Mouse (Mus musculus) stomach, embryonic 14.5 days (tissue): ENCODE data around the gene Hpn. TPM values are rescaled to one million over a fixed set of nuclear protein-coding genes. Genes with fewer than 3 reads are reported as not detected.

Experiments used
- ATAC-seq: fragments of 200-750 bp; cut with Nextera tagmentation; 2 replicates; pipeline ENCODE4 v1.8.0; 2017; ENCODE audit warnings: low read depth, moderate TSS enrichment; ENCODE audit not compliant: insufficient number of reproducible peaks, insufficient read depth, low FRiP score
- H3K27ac ChIP-seq: fragments of 300-500 bp; sonication (generic); 2 replicates; pipeline ENCODE4 v1.5.1; 2014; ENCODE audit warnings: mild to moderate bottlenecking, low read length, moderate library complexity, mixed read lengths
- H3K27me3 ChIP-seq: fragments of 300-500 bp; sonication (generic); 2 replicates; pipeline ENCODE4 v1.6.1; 2014; ENCODE audit warnings: low read length, control low read depth, mixed read lengths; ENCODE audit not compliant: control insufficient read depth, insufficient read depth
- H3K36me3 ChIP-seq: fragments of 300-500 bp; sonication (generic); 2 replicates; pipeline ENCODE4 v1.6.1; 2014; ENCODE audit warnings: mild to moderate bottlenecking, control low read depth, low read length, moderate library complexity, mixed read lengths; ENCODE audit not compliant: control insufficient read depth, insufficient read depth
- H3K4me1 ChIP-seq: fragments of 300-500 bp; sonication (generic); 2 replicates; pipeline ENCODE4 v1.6.1; 2014; ENCODE audit warnings: low read length, control low read depth, mixed read lengths; ENCODE audit not compliant: control insufficient read depth, insufficient read depth
- H3K4me2 ChIP-seq: fragments of 300-500 bp; sonication (generic); replicated peaks from 2 replicates; pipeline ENCODE4 v1.6.1; 2014; ENCODE audit warnings: low read depth, low read length, control low read depth
- H3K4me3 ChIP-seq: fragments of 300-500 bp; sonication (generic); 2 replicates; pipeline ENCODE4 v1.5.1; 2014; ENCODE audit warnings: low read depth, low read length, control low read depth
- H3K9ac ChIP-seq: fragments of 300-500 bp; sonication (generic); replicated peaks from 2 replicates; pipeline ENCODE4 v1.6.1; 2014; ENCODE audit warnings: low read depth, mild to moderate bottlenecking, control low read depth, low read length, moderate library complexity, mixed read lengths
- H3K9me3 ChIP-seq: fragments of 300-500 bp; sonication (generic); 2 replicates; pipeline ENCODE4 v1.6.1; 2016; ENCODE audit warnings: low read depth, low read length, control low read depth; ENCODE audit not compliant: control insufficient read depth
- WGBS: fragments of 180-500 bp; shearing (Covaris S2); extraction: QIAGEN DNeasy Blood & Tissue Kit; methylation state at CpG from one replicate; pipeline ENCODE4 v1.1.7; 2014; 5-methylcytosine and 5-hydroxymethylcytosine counted together
- polyA plus RNA-seq: library from polyadenylated mRNA; unstranded; fragments of >200 nt; fragmentation: Nextera tagmentation; extraction: Ambion mirVana; gene quantifications from 2 replicates; pipeline ENCODE4 v1.2.1, GENCODE M21; 2014

Gene Hpn
- polyA plus RNA-seq, 1 experiment from 2014 or later = 23.0 TPM

- H3K4me2 ChIP-seq = no peak overlapping the region
- peaks cover 10% of the 10 kb centered on the region; the same call in 1 of the 2 replicates for H3K4me1 ChIP-seq
- no peaks in the 10 kb centered on the region for H3K36me3 ChIP-seq
- H3K27me3 ChIP-seq = no peaks in the 10 kb centered on the region
- no peak for ATAC-seq
- 41% methylated on average over 4 of the region's 4 CpGs for WGBS
- no peak overlapping the region for H3K27ac ChIP-seq
- H3K4me3 ChIP-seq = no peak overlapping the region
- H3K9ac ChIP-seq = no peak overlapping the region
- no peaks in the 10 kb centered on the region for H3K9me3 ChIP-seq
Measured at GRCm38 (mm10) chr7:31112036-31112435, 3.1 kb downstream of the Hpn start.

GRCm38 (mm10) chr7:31110861-31111385 lies 4.2 kb downstream of the Hpn start:
- Histone ChIP-seq H3K27ac (no peak overlapping the region), H3K4me1 (peaks cover 10% of the 10 kb centered on the region; the same call in 1 of the 2 replicates), H3K27me3 (no peaks in the 10 kb centered on the region), H3K4me2 (no peak overlapping the region), H3K9ac (no peak overlapping the region), H3K36me3 (no peaks in the 10 kb centered on the region), H3K4me3 (no peak overlapping the region), H3K9me3 (no peaks in the 10 kb centered on the region)
- 76% methylated on average over 15 of the region's 15 CpGs for WGBS
- ATAC-seq = no peak

GRCm38 (mm10) chr7:31109796-31110195 lies 5.3 kb downstream of the Hpn start:
- ATAC-seq = no peak

GRCm38 (mm10) chr7:31109091-31109490 lies 6.0 kb downstream of the Hpn start:
- no peak overlapping the region for H3K9ac ChIP-seq
- H3K36me3 ChIP-seq = no peaks in the 10 kb centered on the region
- no peak overlapping the region for H3K4me2 ChIP-seq
- H3K9me3 ChIP-seq = no peaks in the 10 kb centered on the region
- no peak overlapping the region for H3K4me3 ChIP-seq
- no peaks in the 10 kb centered on the region for H3K27me3 ChIP-seq
- WGBS = 41% methylated on average over 6 of the region's 7 CpGs
- no peak overlapping the region for H3K27ac ChIP-seq
- ATAC-seq = no peak
- H3K4me1 ChIP-seq = peaks cover 4% of the 10 kb centered on the region; the same call in 1 of the 2 replicates

More at GRCm38 (mm10) chr7:31109796-31110195, 5.3 kb downstream of the Hpn start:
- H3K4me2 ChIP-seq = no peak overlapping the region
- H3K4me3 ChIP-seq = no peak overlapping the region
- peaks cover 4% of the 10 kb centered on the region; the same call in 1 of the 2 replicates for H3K4me1 ChIP-seq
- no peak overlapping the region for H3K9ac ChIP-seq
- 93% methylated on average over 5 of the region's 5 CpGs for WGBS
- H3K27me3 ChIP-seq = no peaks in the 10 kb centered on the region
- no peaks in the 10 kb centered on the region for H3K9me3 ChIP-seq
- no peaks in the 10 kb centered on the region for H3K36me3 ChIP-seq
- H3K27ac ChIP-seq = no peak overlapping the region

GRCm38 (mm10) chr7:31107781-31108180 lies 7.3 kb downstream of the Hpn start:
- Histone ChIP-seq H3K9ac (no peak overlapping the region), H3K27ac (no peak overlapping the region), H3K9me3 (no peaks in the 10 kb centered on the region), H3K4me2 (no peak overlapping the region), H3K36me3 (no peaks in the 10 kb centered on the region), H3K4me3 (no peak overlapping the region), H3K27me3 (no peaks in the 10 kb centered on the region), H3K4me1 (peaks cover 4% of the 10 kb centered on the region; the same call in 1 of the 2 replicates)
- WGBS = 89% methylated on average over 11 of the region's 11 CpGs
- ATAC-seq = no peak

GRCm38 (mm10) chr7:31106166-31106565 lies 8.9 kb downstream of the Hpn start:
- Histone ChIP-seq H3K9me3 (no peaks in the 10 kb centered on the region), H3K27me3 (no peaks in the 10 kb centered on the region), H3K36me3 (no peaks in the 10 kb centered on the region), H3K9ac (no peak overlapping the region), H3K27ac (no peak overlapping the region), H3K4me1 (peaks cover 2% of the 10 kb centered on the region; the same call in 1 of the 2 replicates), H3K4me3 (no peak overlapping the region), H3K4me2 (no peak overlapping the region)
- 50% methylated on average over 3 of the region's 3 CpGs for WGBS
- ATAC-seq = no peak

- H3K27ac ChIP-seq = no peak overlapping the region
- no peaks in the 10 kb centered on the region for H3K36me3 ChIP-seq
- H3K27me3 ChIP-seq = no peaks in the 10 kb centered on the region
- H3K4me2 ChIP-seq = no peak overlapping the region
- ATAC-seq = no peak
- H3K4me1 ChIP-seq = no peaks in the 10 kb centered on the region
- 48% methylated on average over 15 of the region's 15 CpGs for WGBS
- no peak overlapping the region for H3K4me3 ChIP-seq
- H3K9me3 ChIP-seq = no peaks in the 10 kb centered on the region
- H3K9ac ChIP-seq = no peak overlapping the region
Measured at GRCm38 (mm10) chr7:31105061-31105768, 9.9 kb downstream of the Hpn start.

- Histone ChIP-seq H3K36me3 (no peaks in the 10 kb centered on the region), H3K9ac (no peak overlapping the region), H3K27ac (no peak overlapping the region), H3K9me3 (no peaks in the 10 kb centered on the region), H3K4me2 (no peak overlapping the region), H3K4me3 (no peak overlapping the region), H3K4me1 (no peaks in the 10 kb centered on the region), H3K27me3 (no peaks in the 10 kb centered on the region)
- ATAC-seq = no peak
- whole genome bisulfite sequencing = 74% methylated on average over 14 of the region's 14 CpGs
Measured at GRCm38 (mm10) chr7:31100786-31101185, 14.3 kb downstream of the Hpn start.
